Mouse (Mus musculus) intestine, postnatal 0 days (tissue): ENCODE results near the gene Itgb4. TPM values are rescaled to one million over a fixed set of nuclear protein-coding genes. Genes with fewer than 3 reads are reported as not detected.

Experiments
- ATAC-seq: fragments of 200-750 bp; cut with Nextera tagmentation; 2 replicates; pipeline ENCODE4 v1.8.0; 2017; ENCODE audit warnings: mild to moderate bottlenecking, moderate TSS enrichment, moderate library complexity
- H3K27ac ChIP-seq: fragments of 300-500 bp; sonication (generic); 2 replicates; pipeline ENCODE4 v1.5.1; 2014; ENCODE audit warnings: mild to moderate bottlenecking, low read depth, low read length, moderate library complexity
- H3K27me3 ChIP-seq: fragments of 300-500 bp; sonication (generic); replicated peaks from 2 replicates; pipeline ENCODE4 v1.6.1; 2014; ENCODE audit warnings: low read length, mixed read lengths; ENCODE audit not compliant: control insufficient read depth, insufficient read depth
- H3K36me3 ChIP-seq: fragments of 300-500 bp; sonication (generic); 2 replicates; pipeline ENCODE4 v1.6.1; 2014; ENCODE audit warnings: mild to moderate bottlenecking, moderate library complexity; ENCODE audit not compliant: control insufficient read depth, insufficient read depth
- H3K4me1 ChIP-seq: fragments of 300-500 bp; sonication (generic); replicated peaks from 2 replicates; pipeline ENCODE4 v1.6.1; 2014; ENCODE audit warnings: antibody characterized with exemption, low read length, mixed read lengths; ENCODE audit not compliant: control insufficient read depth, insufficient read depth
- H3K4me2 ChIP-seq: fragments of 300-500 bp; sonication (generic); replicated peaks from 2 replicates; pipeline ENCODE4 v1.6.1; 2014; ENCODE audit warnings: low read depth, mild to moderate bottlenecking, moderate library complexity
- H3K4me3 ChIP-seq: fragments of 300-500 bp; sonication (generic); 2 replicates; pipeline ENCODE4 v1.5.1; 2014; ENCODE audit warnings: low read depth, low read length
- H3K9ac ChIP-seq: fragments of 300-500 bp; sonication (generic); 2 replicates; pipeline ENCODE4 v1.6.1; 2014; ENCODE audit warnings: mild to moderate bottlenecking, low read depth, low read length
- H3K9me3 ChIP-seq: fragments of 300-500 bp; sonication (generic); 2 replicates; pipeline ENCODE4 v1.6.1; 2016; ENCODE audit warnings: mixed run types; ENCODE audit not compliant: control insufficient read depth
- CTCF ChIP-seq: sonication (generic); IDR thresholded peaks from 2 replicates; pipeline ENCODE4 v1.5.1; 2016; ENCODE audit warnings: low read depth, mild to moderate bottlenecking, control low read depth, antibody characterized with exemption, moderate library complexity
- WGBS: fragments of 180-500 bp; shearing (Covaris S2); extraction: QIAGEN DNeasy Blood & Tissue Kit; methylation state at CpG from one replicate; pipeline ENCODE4 v1.1.7; 2014; 5-methylcytosine and 5-hydroxymethylcytosine counted together
- polyA plus RNA-seq: library from polyadenylated mRNA; unstranded; fragments of >200 nt; fragmentation: Nextera tagmentation; extraction: Ambion mirVana; gene quantifications from 2 replicates; pipeline ENCODE4 v1.2.1, GENCODE M21; 2015

Gene Itgb4
- polyA plus RNA-seq, 1 experiment from 2014 or later = 16.6 TPM

DNA sequence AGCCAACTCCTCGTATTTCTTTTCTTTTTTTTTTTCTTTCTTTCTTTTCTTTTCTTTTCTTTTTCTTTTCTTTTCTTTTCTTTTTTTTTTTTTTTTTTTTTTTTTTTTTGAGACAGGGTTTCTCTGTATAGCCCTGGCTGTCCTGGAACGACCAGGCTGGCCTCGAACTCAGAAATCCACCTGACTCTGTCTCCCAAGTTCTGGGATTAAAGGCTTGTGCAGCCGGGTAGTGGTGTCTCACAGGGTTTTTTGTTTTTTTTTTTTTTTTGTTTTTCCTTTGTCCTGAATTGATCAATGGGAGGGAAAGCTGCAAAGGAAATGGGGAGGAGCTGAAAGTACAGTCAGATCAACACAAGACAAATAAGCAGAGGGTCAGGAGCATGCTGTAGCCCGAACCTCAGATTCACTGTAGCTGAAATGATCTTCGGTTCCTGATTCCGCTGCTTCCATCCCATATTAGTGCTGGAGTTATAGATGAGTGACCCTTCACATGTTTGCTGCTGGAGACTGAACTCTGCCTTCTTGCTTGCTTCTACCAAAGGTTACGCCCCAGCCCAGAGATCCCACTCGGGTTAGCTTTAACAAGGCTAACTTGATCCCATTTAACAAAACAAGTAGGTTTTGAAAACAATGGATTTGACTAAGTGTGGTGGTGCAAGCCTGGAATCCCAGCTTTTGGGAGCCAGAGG lies 53.8 kb downstream of the Itgb4 start:
- Histone ChIP-seq H3K4me3 (no peak overlapping the region), H3K4me1 (no peaks in the 10 kb centered on the region; the same call in 1 of the 2 replicates), H3K9me3 (no peaks in the 10 kb centered on the region), H3K27me3 (no peaks in the 10 kb centered on the region), H3K36me3 (no peaks in the 10 kb centered on the region; the same call in 1 of the 2 replicates), H3K27ac (no peak overlapping the region), H3K4me2 (no peak overlapping the region), H3K9ac (no peak overlapping the region)
- 85% methylated on average over 9 of the region's 9 CpGs for WGBS
- no peak for ATAC-seq
- no peak for TF ChIP-seq CTCF

DNA sequence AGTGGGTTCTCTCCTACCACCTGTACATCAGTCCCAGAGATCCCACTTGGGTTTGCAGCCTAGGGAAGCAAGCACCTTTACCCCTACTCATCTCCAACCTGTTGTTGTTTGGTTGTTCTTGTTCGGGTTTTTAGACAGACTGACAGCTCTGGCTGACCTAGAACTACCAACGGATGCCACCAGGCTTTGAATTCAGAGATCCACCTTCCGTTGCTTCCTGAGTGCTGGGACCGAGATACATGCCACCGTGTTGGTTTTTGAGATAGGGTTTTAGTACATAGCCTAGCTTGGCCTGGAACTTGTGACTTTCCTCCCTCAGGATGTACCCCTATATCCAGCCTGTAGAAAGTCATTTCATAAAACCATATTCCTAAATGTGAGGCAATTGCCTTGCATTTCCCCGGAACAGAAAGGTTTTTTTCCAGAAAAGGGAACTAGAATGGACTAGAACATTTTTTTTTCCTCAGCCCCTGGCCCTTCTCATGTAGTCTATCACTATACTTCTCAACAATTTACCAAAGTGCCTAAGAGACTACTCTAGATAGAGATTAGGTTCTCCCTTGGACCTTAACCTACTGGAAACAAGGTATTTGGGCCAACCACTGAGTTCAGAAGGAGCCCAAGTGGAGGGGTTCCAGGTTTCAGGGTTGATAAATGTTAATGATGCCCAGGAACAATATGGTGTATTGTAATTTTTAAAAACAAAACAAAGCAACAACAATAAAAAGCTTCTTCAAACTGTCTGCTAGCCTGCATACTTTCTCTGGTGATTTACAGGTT lies 54.8 kb downstream of the Itgb4 start:
- no peaks in the 10 kb centered on the region for H3K27me3 ChIP-seq
- H3K27ac ChIP-seq = no peak overlapping the region
- peak overlapping the region; percentile 73 for H3K4me3 ChIP-seq
- peak overlapping the region; percentile 65 for H3K4me2 ChIP-seq
- TF ChIP-seq CTCF = no peak
- ATAC-seq = no peak
- WGBS = 79% methylated on average over 6 of the region's 6 CpGs
- H3K9ac ChIP-seq = no peak overlapping the region
- no peaks in the 10 kb centered on the region for H3K9me3 ChIP-seq
- no peaks in the 10 kb centered on the region for H3K36me3 ChIP-seq
- H3K4me1 ChIP-seq = no peaks in the 10 kb centered on the region; the same call in 1 of the 2 replicates

DNA sequence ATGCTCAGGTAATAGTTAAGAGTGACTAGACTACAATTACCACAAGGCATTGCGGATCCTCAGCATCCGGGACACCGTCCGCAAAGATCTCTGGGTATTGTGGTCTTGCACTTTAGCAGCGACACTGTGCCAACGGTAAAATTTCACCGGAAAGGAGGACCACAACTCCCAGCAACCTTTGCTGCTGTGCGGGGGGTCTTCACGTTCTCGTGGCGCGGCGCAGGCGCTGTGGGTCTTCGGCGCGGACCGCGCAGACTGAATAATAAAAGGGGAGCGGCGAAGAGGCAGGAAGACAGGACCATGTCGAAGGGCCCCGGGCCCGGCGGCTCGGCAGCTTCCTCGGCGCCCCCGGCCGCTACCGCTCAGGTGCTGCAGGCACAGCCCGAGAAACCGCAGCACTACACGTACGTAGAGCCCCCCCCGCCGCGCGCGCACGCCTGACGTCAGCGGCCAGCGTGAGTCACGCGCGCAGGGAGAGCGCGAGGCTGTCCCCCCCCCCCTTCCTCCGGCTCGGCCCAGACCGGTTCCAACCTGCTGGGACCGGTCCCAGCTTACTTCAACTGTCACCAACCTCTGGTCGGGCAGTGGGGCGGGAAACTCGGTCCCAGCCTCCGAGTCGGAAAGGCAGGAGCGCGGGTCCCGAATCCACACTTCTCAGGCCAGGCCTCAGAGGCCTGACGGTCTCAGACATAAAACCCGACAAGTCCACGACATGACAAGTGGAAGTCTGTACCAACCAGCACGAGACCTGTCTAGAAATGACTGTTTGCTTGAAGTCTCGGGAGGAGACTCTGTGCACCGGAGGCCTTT lies 55.8 kb downstream of the Itgb4 start, which contains the start of gene Unk:
TSS of gene Unk (plus strand) at position 235 of the 810 bp plus-strand sequence.
- Histone ChIP-seq H3K27ac (peak within 1 kb of the TSS; percentile 98), H3K4me2 (peak within 1 kb of the TSS; percentile 65), H3K9me3 (no peaks in the 10 kb centered on the region), H3K4me1 (no peaks in the 10 kb centered on the region; the same call in 1 of the 2 replicates), H3K36me3 (no peaks in the 10 kb centered on the region), H3K4me3 (peak within 1 kb of the TSS; percentile 73), H3K27me3 (no peaks in the 10 kb centered on the region), H3K9ac (peak within 1 kb of the TSS; percentile 79)
- ATAC-seq = peak; percentile 96
- no peak for TF ChIP-seq CTCF
- under 1% methylated on average over 64 of the region's 67 CpGs for WGBS

DNA sequence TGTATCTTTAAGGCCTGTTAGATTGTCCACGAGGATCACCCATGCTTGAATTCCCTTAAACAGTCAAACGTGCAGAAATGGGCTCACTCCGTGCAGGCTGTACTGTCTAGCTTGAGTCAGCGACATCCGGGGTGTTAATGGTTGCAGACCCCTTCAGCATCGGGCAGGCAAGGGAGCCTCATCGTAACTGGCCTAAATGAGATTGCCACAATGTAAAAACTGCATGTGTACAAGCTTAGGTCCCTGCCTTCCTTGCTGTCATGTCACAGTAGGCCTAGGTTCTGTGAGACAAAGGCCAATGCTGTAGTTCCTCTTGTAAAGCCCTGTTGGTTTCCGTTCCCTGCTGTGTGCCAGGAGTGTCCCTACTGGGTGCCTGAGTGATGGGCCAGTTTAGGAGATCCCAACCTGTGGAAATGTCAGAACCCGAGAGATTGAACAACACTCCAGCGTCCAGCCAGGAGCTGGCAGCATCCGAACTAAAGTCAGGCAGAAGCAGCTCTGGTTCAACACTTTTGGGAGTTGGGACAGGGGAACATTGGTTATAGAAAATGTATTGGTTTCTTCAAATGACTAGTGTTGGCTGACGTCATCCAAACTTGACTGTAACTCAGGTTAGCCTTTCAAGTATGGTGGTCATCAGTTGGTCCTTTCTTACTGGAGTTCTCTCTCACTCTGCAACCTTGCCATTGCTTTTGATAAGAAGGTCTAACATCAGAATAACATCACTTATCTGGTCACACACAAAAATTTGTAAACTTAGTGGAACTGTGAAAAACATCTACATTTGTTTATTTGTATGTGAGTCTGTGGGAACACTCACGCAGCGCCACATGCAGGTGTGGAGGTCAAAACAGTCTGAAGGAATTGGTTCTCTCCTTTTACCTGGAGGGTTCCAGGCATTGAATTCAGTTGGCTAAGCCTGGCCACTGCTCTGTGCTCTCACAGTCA lies 56.7 kb downstream of the Itgb4 start:
- H3K4me3 ChIP-seq = peak overlapping the region; percentile 73
- no peaks in the 10 kb centered on the region for H3K9me3 ChIP-seq
- ATAC-seq = no peak; the same call in 1 of the 2 replicates
- no peaks in the 10 kb centered on the region for H3K27me3 ChIP-seq
- H3K4me2 ChIP-seq = peak overlapping the region; percentile 65
- no peaks in the 10 kb centered on the region for H3K36me3 ChIP-seq
- WGBS = 21% methylated on average over 14 of the region's 14 CpGs
- H3K27ac ChIP-seq = peak overlapping the region; percentile 98
- no peaks in the 10 kb centered on the region; the same call in 1 of the 2 replicates for H3K4me1 ChIP-seq
- H3K9ac ChIP-seq = peak overlapping the region; percentile 79
- 0 out of 2 replicates have a peak, but pooled peaks have one; percentile 13 for TF ChIP-seq CTCF

DNA sequence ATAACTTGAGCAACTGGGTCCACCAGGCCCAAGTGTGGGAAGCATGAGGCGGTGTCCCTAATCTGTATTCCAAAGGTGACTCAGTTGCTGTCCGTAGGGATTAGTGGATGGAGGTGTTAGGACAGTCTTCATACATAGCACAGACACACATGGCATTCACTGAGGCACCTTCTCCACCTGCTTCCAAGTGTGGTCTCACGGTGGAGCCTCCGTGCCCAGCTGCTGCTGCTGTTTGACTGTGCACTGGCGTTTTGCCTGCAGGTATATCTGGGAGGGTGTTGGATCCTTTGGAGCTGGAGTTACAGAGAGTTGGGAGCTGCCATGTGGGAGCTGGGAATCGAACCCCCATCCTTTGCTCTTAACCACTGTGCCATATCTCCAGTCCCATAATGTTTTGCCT lies 60.1 kb downstream of the Itgb4 start:
- H3K4me3 ChIP-seq = no peak overlapping the region
- H3K27me3 ChIP-seq = no peaks in the 10 kb centered on the region
- 87% methylated on average over 6 of the region's 6 CpGs for WGBS
- no peak overlapping the region for H3K27ac ChIP-seq
- H3K9me3 ChIP-seq = no peaks in the 10 kb centered on the region
- peaks cover 8% of the 10 kb centered on the region; the same call in 1 of the 2 replicates for H3K36me3 ChIP-seq
- no peak overlapping the region for H3K4me2 ChIP-seq
- H3K4me1 ChIP-seq = no peaks in the 10 kb centered on the region; the same call in 1 of the 2 replicates
- no peak for ATAC-seq
- no peak overlapping the region for H3K9ac ChIP-seq
- TF ChIP-seq CTCF = no peak
